Mouse (Mus musculus) ES-CJ7 (cell line): ENCODE results near the gene Chrd.

Source experiments
- DNase-seq: peaks from one replicate; pipeline ENCODE4 v3.0.0; 2011; ENCODE audit warnings: low read depth, low spot score

Chrd gene

GRCm38 (mm10) chr16:20733731-20734730 lies 1.1 kb downstream of the Chrd start, which contains the start of gene Thpo:
Gene Thpo (minus strand): TSS chr16:20734511.
- DNase-seq, result no peak

GRCm38 (mm10) chr16:20735651-20736050 lies 2.7 kb downstream of the Chrd start:
- DNase-seq, result no peak

- no peak for DNase-seq
Observed at GRCm38 (mm10) chr16:20736168-20736567, 3.2 kb downstream of the Chrd start.

- DNase-seq, result no peak
Observed at GRCm38 (mm10) chr16:20736823-20737222, 3.9 kb downstream of the Chrd start.

- no peak for DNase-seq
Observed at GRCm38 (mm10) chr16:20739845-20740244, 6.9 kb downstream of the Chrd start.

GRCm38 (mm10) chr16:20746641-20747040 lies 13.7 kb downstream of the Chrd start:
- DNase-seq, result no peak

- no peak for DNase-seq
Observed at GRCm38 (mm10) chr16:20750518-20750917, 17.6 kb downstream of the Chrd start.

GRCm38 (mm10) chr16:20756052-20756451 lies 23.1 kb downstream of the Chrd start:
- DNase-seq, result no peak

- DNase-seq, result no peak
Observed at GRCm38 (mm10) chr16:20757385-20757784, 24.5 kb downstream of the Chrd start.

- no peak for DNase-seq
Observed at GRCm38 (mm10) chr16:20761681-20762080, 28.8 kb downstream of the Chrd start.

GRCm38 (mm10) chr16:20765244-20765643 lies 32.3 kb downstream of the Chrd start:
- DNase-seq, result peak; percentile 94

- no peak for DNase-seq
Observed at GRCm38 (mm10) chr16:20775021-20775420, 42.1 kb downstream of the Chrd start.

- no peak for DNase-seq
Observed at GRCm38 (mm10) chr16:20779846-20780245, 46.9 kb downstream of the Chrd start.

GRCm38 (mm10) chr16:20781101-20781630 lies 48.2 kb downstream of the Chrd start:
- DNase-seq, result no peak

GRCm38 (mm10) chr16:20783891-20784290 lies 51.0 kb downstream of the Chrd start:
- no peak for DNase-seq

- no peak for DNase-seq
Observed at GRCm38 (mm10) chr16:20784754-20785153, 51.8 kb downstream of the Chrd start.

- DNase-seq, result no peak
Observed at GRCm38 (mm10) chr16:20786556-20786955, 53.6 kb downstream of the Chrd start.

- DNase-seq, result peak; percentile 92
Observed at GRCm38 (mm10) chr16:20791803-20792202, 58.9 kb downstream of the Chrd start.
